Mouse (Mus musculus): ENCODE data around the gene Chuk.

Gene Chuk

DNA sequence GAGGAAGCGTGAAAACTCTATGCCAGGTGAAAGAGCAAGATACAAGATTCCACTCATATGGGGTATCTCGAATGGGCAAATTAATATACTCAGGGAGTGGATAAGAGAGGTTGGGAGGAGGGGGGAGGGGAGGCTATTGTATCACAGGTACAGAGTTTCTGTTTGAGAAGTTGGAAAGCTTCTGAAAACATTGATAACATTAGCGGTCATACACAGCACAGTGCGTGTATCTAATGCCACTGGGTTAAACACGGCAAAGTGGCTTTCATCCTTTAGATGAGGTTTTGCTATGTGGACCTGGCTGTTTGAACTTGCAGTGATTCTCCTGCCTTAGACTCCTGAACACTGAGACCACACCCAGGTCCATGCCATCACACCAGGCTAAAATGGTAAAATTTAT is 77.3 kb downstream of the Chuk start:
- no peak for DNase-seq

DNA sequence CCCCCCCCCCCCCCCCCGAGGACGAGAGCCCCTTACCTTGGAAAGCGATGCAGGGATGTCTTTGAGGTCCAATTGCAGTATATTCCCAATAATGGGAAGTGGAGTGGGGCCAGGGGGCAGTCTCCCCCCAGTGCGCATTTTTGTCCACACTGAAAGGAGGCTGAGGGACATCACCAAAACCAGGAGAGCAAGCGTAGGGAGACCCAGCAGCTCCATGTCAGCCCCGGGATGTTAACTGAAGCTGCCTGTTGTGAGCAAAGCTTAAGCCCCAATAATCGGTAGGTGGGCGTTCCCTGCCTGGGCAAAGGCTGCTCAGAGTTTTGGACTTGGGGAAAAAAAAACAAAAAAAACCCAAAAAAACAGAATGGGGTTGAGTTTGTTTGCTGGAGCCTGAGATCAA is 78.3 kb downstream of the Chuk start, which contains the start of gene Cyp2c23:
Gene Cyp2c23, minus strand, starts transcription at position 237 of the 400 bp plus-strand sequence.
- no peak for DNase-seq

DNA sequence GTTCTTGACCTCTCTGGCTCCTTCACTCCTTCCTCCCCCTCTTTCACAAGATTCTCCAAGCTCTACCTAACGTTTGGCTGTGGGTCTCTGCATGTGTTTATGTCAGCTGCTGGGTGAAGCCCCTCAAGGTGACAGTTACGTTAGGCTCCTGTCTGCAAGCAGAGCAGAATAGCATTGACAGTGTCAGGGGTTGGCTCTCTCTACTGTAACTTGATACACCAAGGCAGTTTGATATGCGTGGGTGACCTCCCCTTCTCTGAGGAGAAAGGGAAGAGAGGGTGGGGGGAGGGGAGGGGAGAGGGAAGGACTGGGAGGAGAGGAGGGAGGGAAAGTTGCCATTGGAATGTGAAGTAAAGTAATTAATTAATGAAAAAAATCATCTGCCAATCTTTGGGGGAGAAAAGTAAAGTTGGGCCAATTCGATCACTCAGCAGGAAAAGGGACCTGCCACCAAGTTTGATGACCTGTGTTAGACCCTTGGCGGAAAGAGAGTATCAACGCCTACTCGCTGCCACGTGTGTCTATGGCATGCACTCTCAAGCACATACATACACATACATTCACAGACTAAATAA is 80.2 kb downstream of the Chuk start:
- DNase-seq: peak; percentile 45 to 47

DNA sequence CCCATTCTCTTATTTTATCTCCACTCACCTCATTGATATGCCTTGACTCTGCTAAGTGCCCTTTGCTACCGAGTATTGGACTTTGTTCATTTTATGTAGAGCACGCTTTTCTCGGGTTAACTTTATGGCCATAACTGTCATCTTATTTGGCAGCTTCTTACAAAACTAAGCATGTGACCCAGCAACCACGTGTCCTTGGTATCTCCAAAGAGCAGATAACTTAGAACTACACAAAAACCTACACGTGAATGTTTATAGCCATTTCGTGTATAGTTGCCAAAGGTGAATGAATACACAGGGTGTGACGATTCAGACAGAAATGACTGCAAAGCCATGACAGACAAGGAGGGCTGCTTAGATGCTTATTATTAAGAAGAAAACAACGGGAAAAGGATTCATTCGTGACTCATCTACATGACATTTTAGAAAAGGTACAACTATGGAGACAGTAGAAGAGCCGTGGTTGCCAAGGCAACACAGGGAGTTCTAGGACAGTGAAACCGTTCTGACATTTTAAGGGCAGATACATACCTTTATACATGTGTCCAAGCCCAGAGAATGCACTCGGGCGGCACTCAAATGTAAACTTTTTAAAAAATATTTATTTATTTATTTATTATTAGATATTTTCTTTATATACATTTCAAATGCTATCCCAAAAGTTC is 82.2 kb downstream of the Chuk start:
- peak; percentile 49 for DNase-seq
